Mouse (Mus musculus): Measurements from ENCODE around the gene 9130204L05Rik. TPM values are rescaled to one million over a fixed set of nuclear protein-coding genes. Genes with fewer than 3 reads are reported as not detected.

9130204L05Rik gene
- polyA plus RNA-seq (2015; fragmentation: Nextera tagmentation; extraction: Ambion mirVana): not detected in 2 replicates

- ATAC-seq (ENCODE audit: insufficient read depth, low FRiP score, low read depth): no peak
- Histone ChIP-seq H3K27ac (no peak within 1 kb of the TSS), H3K4me1 (no peaks in the 10 kb centered on the region)
Measured at GRCm38 (mm10) chr3:91090703-91091102, at the start of gene 9130204L05Rik. 9130204L05Rik (minus strand) TSS chr3:91090803.

GRCm38 (mm10) chr3:91108696-91109095 is 18.1 kb upstream of the 9130204L05Rik start:
- ATAC-seq (ENCODE audit: insufficient read depth, low FRiP score, low read depth): no peak
- Histone ChIP-seq H3K9ac (no peak overlapping the region), H3K27ac (no peak overlapping the region), H3K36me3 (no peaks in the 10 kb centered on the region), H3K9me3 (no peaks in the 10 kb centered on the region), H3K27me3 (replicated peaks) (no peaks in the 10 kb centered on the region), H3K4me2 (no peak overlapping the region), H3K4me1 (no peaks in the 10 kb centered on the region), H3K4me3 (replicated peaks) (no peak overlapping the region)

More at GRCm38 (mm10) chr3:91090703-91091102, at the start of gene 9130204L05Rik:
- no peak within 1 kb of the TSS for H3K9ac ChIP-seq
- no peak within 1 kb of the TSS for H3K4me2 ChIP-seq
- H3K9me3 ChIP-seq: no peaks in the 10 kb centered on the region
- H3K4me3 ChIP-seq (replicated peaks): no peak within 1 kb of the TSS
- no peaks in the 10 kb centered on the region for H3K27me3 ChIP-seq (replicated peaks)
- H3K36me3 ChIP-seq: no peaks in the 10 kb centered on the region
- WGBS: 58% methylated on average over 2 of the region's 2 CpGs

GRCm38 (mm10) chr3:91059211-91059610 is 31.4 kb downstream of the 9130204L05Rik start:
- H3K27ac ChIP-seq: no peak overlapping the region
- no peak for ATAC-seq (ENCODE audit: insufficient read depth, low FRiP score, low read depth)
- no peak overlapping the region for H3K9ac ChIP-seq
- H3K9me3 ChIP-seq: no peaks in the 10 kb centered on the region
- WGBS: 5% methylated on average over 1 of the region's 1 CpGs
- H3K27me3 ChIP-seq (replicated peaks): no peaks in the 10 kb centered on the region
- no peaks in the 10 kb centered on the region for H3K4me1 ChIP-seq
- H3K4me2 ChIP-seq: no peak overlapping the region
- no peak overlapping the region for H3K4me3 ChIP-seq (replicated peaks)
- no peaks in the 10 kb centered on the region for H3K36me3 ChIP-seq

- H3K4me2 ChIP-seq: no peak overlapping the region
- no peaks in the 10 kb centered on the region for H3K36me3 ChIP-seq
- no peak for ATAC-seq (ENCODE audit: insufficient read depth, low FRiP score, low read depth)
- 7% methylated on average over 1 of the region's 1 CpGs for WGBS
- H3K9me3 ChIP-seq: no peaks in the 10 kb centered on the region
- H3K4me1 ChIP-seq: no peaks in the 10 kb centered on the region
- H3K4me3 ChIP-seq (replicated peaks): no peak overlapping the region
- H3K27ac ChIP-seq: no peak overlapping the region
- H3K27me3 ChIP-seq (replicated peaks): no peaks in the 10 kb centered on the region
- no peak overlapping the region for H3K9ac ChIP-seq
Measured at GRCm38 (mm10) chr3:91052654-91053053, 37.9 kb downstream of the 9130204L05Rik start.
